Mouse (Mus musculus) megakaryocyte, embryonic 14.5 days (primary cell): ENCODE measurements at regions not wholly inside any gene's neighbourhood (a gene's known extent, or its start where the extent isn't known, plus 50 kb on each side); places are given as distances from the start of the nearest gene placed in this dataset.

Source experiments
- FLI1 ChIP-seq: IDR thresholded peaks from 2 replicates; pipeline ENCODE4 v1.6.1; 2012; ENCODE audit warnings: low read length, inconsistent platforms, mixed read lengths
- GATA1 ChIP-seq: IDR thresholded peaks from 3 replicates; pipeline ENCODE4 v1.6.1; 2012; ENCODE audit warnings: mixed read lengths, low read length, inconsistent platforms, borderline replicate concordance

DNA sequence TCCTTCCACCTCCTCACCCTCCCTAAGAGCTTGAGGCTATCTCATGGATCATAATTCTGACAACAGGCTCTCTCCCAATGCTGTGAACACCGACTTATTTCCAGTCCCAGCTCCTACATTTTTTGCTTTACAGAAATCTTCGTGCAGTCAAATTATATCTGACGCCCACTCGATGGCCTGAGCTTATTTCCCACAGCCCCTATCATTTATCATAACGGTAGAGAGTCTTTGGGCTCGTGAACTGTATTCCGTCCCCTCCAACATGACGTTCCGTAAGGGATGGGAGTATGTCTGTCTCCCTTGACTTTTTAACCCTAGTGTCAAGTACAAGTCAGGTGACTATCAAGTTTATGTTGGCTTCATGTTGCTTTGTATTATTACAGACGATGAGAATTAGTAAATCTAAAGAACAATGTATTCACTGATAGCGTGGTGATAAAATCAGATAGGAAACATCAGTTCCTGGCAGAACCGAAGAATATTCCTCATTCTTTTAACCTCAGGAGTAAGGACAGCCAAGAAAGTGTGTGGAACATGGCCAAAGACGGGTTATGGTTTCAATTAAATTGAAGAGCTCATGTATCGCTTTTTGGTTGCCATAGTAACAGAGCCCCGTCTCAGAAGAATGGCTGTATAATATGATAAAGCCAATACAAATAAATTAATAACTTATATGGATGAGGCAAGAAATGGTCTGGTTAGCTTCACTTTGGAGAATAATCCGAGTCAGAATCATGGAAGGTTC lies 145.5 kb upstream of the Dyrk2 start:
- TF ChIP-seq GATA1 (no peak), FLI1 (no peak)
